Mouse (Mus musculus): Measurements from ENCODE around the gene Hbb-bh1. TPM values are rescaled to one million over a fixed set of nuclear protein-coding genes. Genes with fewer than 3 reads are reported as not detected.
"Not testable (repeated sequence)": the region's sequence is repeated elsewhere in the genome, so short reads cannot be mapped to it uniquely, and the experiment has no call there.

Gene Hbb-bh1
- total RNA-seq, 4 experiments from 2014 or later = not detected

- DNase-seq (ENCODE audit: low spot score in 2 of 2) = no peak
Observed at GRCm38 (mm10) chr7:103812174-103812573, 30.8 kb downstream of the Hbb-bh1 start.

- no peak for DNase-seq (ENCODE audit: low spot score in 2 of 2)
Observed at GRCm38 (mm10) chr7:103811223-103811845, 31.6 kb downstream of the Hbb-bh1 start.

- DNase-seq (ENCODE audit: low spot score in 2 of 2) = no peak
Observed at GRCm38 (mm10) chr7:103810746-103811145, 32.2 kb downstream of the Hbb-bh1 start.

- DNase-seq (ENCODE audit: low spot score in 2 of 2) = no peak
Observed at GRCm38 (mm10) chr7:103810296-103810695, 32.7 kb downstream of the Hbb-bh1 start.

GRCm38 (mm10) chr7:103809801-103810155 is 33.2 kb downstream of the Hbb-bh1 start:
- DNase-seq (ENCODE audit: low spot score in 2 of 2) = no peak

- DNase-seq (ENCODE audit: low spot score in 2 of 2) = no peak
Observed at GRCm38 (mm10) chr7:103808971-103809800, 33.8 kb downstream of the Hbb-bh1 start.

GRCm38 (mm10) chr7:103808120-103808519 is 34.8 kb downstream of the Hbb-bh1 start:
- not testable (repeated sequence) for DNase-seq (ENCODE audit: low spot score in 2 of 2)

- peak in 1 of 2 experiments; percentile 5 for DNase-seq (ENCODE audit: low spot score in 2 of 2)
Observed at GRCm38 (mm10) chr7:103806856-103807255, 36.1 kb downstream of the Hbb-bh1 start.

- no peak for DNase-seq (ENCODE audit: low spot score in 2 of 2)
Observed at GRCm38 (mm10) chr7:103792669-103793388, 50.1 kb downstream of the Hbb-bh1 start.

- DNase-seq (ENCODE audit: low spot score in 2 of 2) = no peak
Observed at GRCm38 (mm10) chr7:103791721-103792120, 51.2 kb downstream of the Hbb-bh1 start, which contains the start of gene Olfr67. Gene Olfr67, minus strand, starts transcription at chr7:103791821.

Other genes starting within 250 kb of the Hbb-bh1 start
- not detected for gene Olfr619, start 242.6 kb downstream of the Hbb-bh1 start, total RNA-seq (2022)
- gene Olfr620, start 230.6 kb downstream of the Hbb-bh1 start, total RNA-seq (2022) = not detected
- gene Olfr622, start 200.5 kb downstream of the Hbb-bh1 start, total RNA-seq (2022) = not detected
- gene Olfr623, start 179.5 kb downstream of the Hbb-bh1 start, total RNA-seq (2022) = not detected
- under 1 TPM in 2 of 4 experiments, not detected in 2; 0.09 TPM for gene Olfr624, start 172.0 kb downstream of the Hbb-bh1 start, total RNA-seq (2022)
- not detected for gene Olfr625-ps1, start 160.4 kb downstream of the Hbb-bh1 start, total RNA-seq (2022)
- gene Olfr243, start 128.5 kb downstream of the Hbb-bh1 start, total RNA-seq (2022) = not detected
- gene Olfr628, start 112.8 kb downstream of the Hbb-bh1 start, total RNA-seq (2022) = not detected
- not detected for gene Olfr629, start 98.2 kb downstream of the Hbb-bh1 start, total RNA-seq (2022)
- not detected for gene Olfr630, start 85.8 kb downstream of the Hbb-bh1 start, total RNA-seq (2022)
- not detected for gene Olfr69, start 71.6 kb downstream of the Hbb-bh1 start, total RNA-seq (2022)
- not detected for gene Olfr68, start 63.5 kb downstream of the Hbb-bh1 start, total RNA-seq (2022)
- not detected for gene Olfr67, start 51.3 kb downstream of the Hbb-bh1 start, total RNA-seq (2022)
- 10 to 100 TPM; 16.8 to 31.9 (median 25.7) TPM for gene Hbb-bt, start 29.2 kb downstream of the Hbb-bh1 start, total RNA-seq (2022)
- 100 to 1,000 TPM; 204 to 381 (median 262) TPM for gene Hbb-bs, start 15.1 kb downstream of the Hbb-bh1 start, total RNA-seq (2022)
- not detected for gene Hbb-bh2, start 2.6 kb downstream of the Hbb-bh1 start, total RNA-seq (2022)
- gene Hbb-y, start 10.1 kb upstream of the Hbb-bh1 start, total RNA-seq (2022) = under 1 TPM in 1 of 4 experiments, not detected in 3; 0.57 TPM
- not detected for gene Olfr66, start 43.1 kb upstream of the Hbb-bh1 start, total RNA-seq (2022)
- gene Olfr64, start 51.3 kb upstream of the Hbb-bh1 start, total RNA-seq (2022) = not detected
- not detected for gene Olfr65, start 60.3 kb upstream of the Hbb-bh1 start, total RNA-seq (2022)
- gene Olfr631, start 85.7 kb upstream of the Hbb-bh1 start, total RNA-seq (2022) = not detected
- gene Olfr632, start 91.2 kb upstream of the Hbb-bh1 start, total RNA-seq (2022) = not detected
- gene Olfr633, start 101.3 kb upstream of the Hbb-bh1 start, total RNA-seq (2022) = not detected
- under 1 TPM in 3 of 4 experiments, not detected in 1; 0.05 to 0.08 (median 0.07) TPM for gene Olfr635, start 128.0 kb upstream of the Hbb-bh1 start, total RNA-seq (2022)
- gene Olfr638, start 155.6 kb upstream of the Hbb-bh1 start, total RNA-seq (2022) = not detected
- under 1 TPM; 0.11 to 0.19 (median 0.14) TPM for gene Olfr639, start 174.1 kb upstream of the Hbb-bh1 start, total RNA-seq (2022)
- gene Olfr640, start 182.4 kb upstream of the Hbb-bh1 start, total RNA-seq (2022) = not detected
- not detected for gene Olfr641, start 192.3 kb upstream of the Hbb-bh1 start, total RNA-seq (2022)
- gene Olfr642, start 209.5 kb upstream of the Hbb-bh1 start, total RNA-seq (2022) = not detected
- gene 4930516K23Rik, start 218.3 kb upstream of the Hbb-bh1 start, total RNA-seq (2022) = not detected
- gene Olfr644, start 228.7 kb upstream of the Hbb-bh1 start, total RNA-seq (2022) = not detected
- gene Olfr645, start 242.3 kb upstream of the Hbb-bh1 start, total RNA-seq (2022) = not detected

Measured in left cerebral cortex, adult 8-10 months (tissue).